ENCODE assay signal across 14 mouse cellular contexts in genomic region chr14:21522312-21522978, GRCm38 (mm10). TPM values are rescaled to one million over a fixed set of nuclear protein-coding genes. Genes with fewer than 3 reads are reported as not detected.
DNase-seq lines count a peak whose midpoint lies in the region; ATAC-seq and TF ChIP-seq lines count a peak whose summit lies in the region.
"Had no signal": no experiment of that assay in that cellular context is flagged by ENCODE, and none has a peak within 500 bp of the region (broad histone marks: within the 10 kb centered on the region; RNA-seq: fewer than 3 reads in every experiment).

No protein-coding gene starts in this region.

- no peaks in the 10 kb centered on the region for H3K27me3 ChIP-seq in heart, embryonic 14.5 days (ENCODE audit: control insufficient read depth, insufficient read depth, low read length)
- H3K27me3 ChIP-seq in liver, postnatal 0 days (ENCODE audit: insufficient read depth, low read length), result no peaks in the 10 kb centered on the region
- no peaks in the 10 kb centered on the region for H3K27me3 ChIP-seq in lung, embryonic 14.5 days (ENCODE audit: insufficient read depth, low read length)
- H3K27me3 ChIP-seq: hindbrain, embryonic 13.5 days; liver, embryonic 13.5 days; midbrain, embryonic 13.5 days had no signal

- H3K4me1 ChIP-seq in heart, embryonic 14.5 days (ENCODE audit: control insufficient read depth in 2 of 2, insufficient read depth in 2 of 2, low read length in 2 of 2), result peaks cover 23 to 63% of the 10 kb centered on the region in 2 experiments
- H3K4me1 ChIP-seq in liver, postnatal 0 days (ENCODE audit: insufficient read depth), result peaks cover 10% of the 10 kb centered on the region
- H3K4me1 ChIP-seq in lung, embryonic 14.5 days (ENCODE audit: insufficient read depth), result peaks cover 19% of the 10 kb centered on the region

- TF ChIP-seq CTCF in liver, postnatal 0 days (IDR thresholded peaks at IDR 0.05; ENCODE audit: low read depth), result no peak
- no peak for TF ChIP-seq CTCF in lung, embryonic 14.5 days (IDR thresholded peaks at IDR 0.05; ENCODE audit: low read depth)

- 55% methylated on average over 16 of the region's 16 CpGs for WGBS in heart, embryonic 14.5 days
- 86% methylated on average over 16 of the region's 16 CpGs for WGBS in liver, postnatal 0 days (ENCODE audit: insufficient replicate concordance)
- WGBS in lung, embryonic 14.5 days, result 70% methylated on average over 16 of the region's 16 CpGs

- H3K4me2 ChIP-seq in heart, embryonic 14.5 days (ENCODE audit: low read length), result peak overlapping the region; percentile 19
- no peak overlapping the region for H3K4me2 ChIP-seq in liver, postnatal 0 days (ENCODE audit: low read depth, low read length)
- no peak overlapping the region for H3K4me2 ChIP-seq in lung, embryonic 14.5 days
- H3K4me2 ChIP-seq: hindbrain, embryonic 13.5 days; liver, embryonic 13.5 days; midbrain, embryonic 13.5 days had no signal

- H3K4me3 ChIP-seq in heart, embryonic 14.5 days (ENCODE audit: control insufficient read depth in 1 of 2, insufficient read depth in 1 of 2, low read depth in 1 of 2, low read length in 2 of 2), result no peak overlapping the region
- H3K4me3 ChIP-seq in liver, postnatal 0 days (ENCODE audit: low read depth, low read length), result no peak overlapping the region
- H3K4me3 ChIP-seq in lung, embryonic 14.5 days (ENCODE audit: low read depth, low read length), result no peak overlapping the region
- H3K4me3 ChIP-seq: hindbrain, embryonic 13.5 days; liver, embryonic 13.5 days; midbrain, embryonic 13.5 days had no signal

- ATAC-seq in heart, embryonic 14.5 days (ENCODE audit: insufficient number of reproducible peaks, insufficient read depth, low FRiP score, low read depth), result no peak
- ATAC-seq in liver, postnatal 0 days, result 0 out of 2 replicates have a peak, but pooled peaks have one; percentile 15
- no peak for ATAC-seq in lung, embryonic 14.5 days (ENCODE audit: insufficient read depth)
- ATAC-seq in monocyte, adult 5-6 weeks (replicated peaks; ENCODE audit: insufficient number of reproducible peaks, low FRiP score, low TSS enrichment, poor library complexity, severe bottlenecking), result no peak
- ATAC-seq: midbrain, embryonic 13.5 days had no signal

- H3K9ac ChIP-seq in heart, embryonic 14.5 days (ENCODE audit: low read length), result no peak overlapping the region
- no peak overlapping the region for H3K9ac ChIP-seq in liver, postnatal 0 days (replicated peaks)
- H3K9ac ChIP-seq in lung, embryonic 14.5 days, result no peak overlapping the region
- H3K9ac ChIP-seq: forebrain, postnatal 0 days; hindbrain, embryonic 13.5 days; liver, embryonic 13.5 days; midbrain, embryonic 13.5 days had no signal

- H3K27ac ChIP-seq in heart, embryonic 14.5 days (replicated peaks in 1 of 2; ENCODE audit: control insufficient read depth in 1 of 2, insufficient read depth in 1 of 2, low read depth in 2 of 2, low read length in 2 of 2), result peak overlapping the region in 1 of 2 experiments; percentile 26; a peak in 1 of 4 replicates
- no peak overlapping the region for H3K27ac ChIP-seq in liver, postnatal 0 days (ENCODE audit: low read depth)
- no peak overlapping the region for H3K27ac ChIP-seq in lung, embryonic 14.5 days (ENCODE audit: low read depth)
- H3K27ac ChIP-seq: liver, embryonic 13.5 days; midbrain, embryonic 13.5 days had no signal

- no peak for DNase-seq in heart, postnatal 25 days (ENCODE audit: low spot score)
- no peak for DNase-seq in liver, postnatal 0 days
- no peak for DNase-seq in liver
- DNase-seq in lung, embryonic 14.5 days, result peak; percentile 8
- peak; percentile 71 for DNase-seq in telencephalon, adult 2 months (ENCODE audit: low read depth, low spot score)
- no peak for DNase-seq in cerebellum, adult 9-11 months
- DNase-seq: adrenal gland, adult 2 months; cerebellum, adult 11 months; liver, embryonic 13.5 days had no signal

- peaks cover 10% of the 10 kb centered on the region for H3K36me3 ChIP-seq in heart, embryonic 14.5 days (ENCODE audit: control insufficient read depth, insufficient read depth, low read length)
- H3K36me3 ChIP-seq in liver, postnatal 0 days (replicated peaks; ENCODE audit: insufficient read depth, low read length), result no peaks in the 10 kb centered on the region; the same call in 1 of the 2 replicates
- peaks cover 14% of the 10 kb centered on the region for H3K36me3 ChIP-seq in lung, embryonic 14.5 days (ENCODE audit: insufficient read depth)

- intact Hi-C loops in heart, postnatal 25 days (cut with DNase I), result no loop called here

- TF ChIP-seq EP300 in liver, postnatal 0 days (IDR thresholded peaks at IDR 0.05; ENCODE audit: low read depth), result no peak

- no peaks in the 10 kb centered on the region for H3K9me3 ChIP-seq in heart, embryonic 14.5 days (ENCODE audit: control insufficient read depth, low read length)
- no peaks in the 10 kb centered on the region for H3K9me3 ChIP-seq in liver, postnatal 0 days (ENCODE audit: low read length)
- no peaks in the 10 kb centered on the region for H3K9me3 ChIP-seq in lung, embryonic 14.5 days (ENCODE audit: low read depth, low read length)
- H3K9me3 ChIP-seq: hindbrain, embryonic 13.5 days; liver, embryonic 13.5 days; midbrain, embryonic 13.5 days had no signal

RNA-seq across cellular contexts. Expression of gene Kat6b, which starts 41.2 kb away (rescaled TPM):
- polyA plus RNA-seq in heart, embryonic 14.5 days (2014; fragmentation: Nextera tagmentation; extraction: Ambion mirVana), result 13.4 and 18.5 TPM in 2 replicates
- 10 to 100 TPM; 28.1 to 32.6 TPM for total RNA-seq in heart, postnatal 25 days (2021)
- 1.1 and 1.5 TPM in 2 replicates for polyA plus RNA-seq in liver, postnatal 0 days (2015; fragmentation: Nextera tagmentation; extraction: Ambion mirVana)
- 12.4 and 14.2 TPM in 2 replicates for polyA plus RNA-seq in lung, embryonic 14.5 days (2014; fragmentation: Nextera tagmentation; extraction: Ambion mirVana)
- total RNA-seq in monocyte, adult 5-6 weeks (2017), result 15.1 to 22.6 TPM (median 15.1 TPM) in 3 replicates

Comparison
In these comparisons a context has a peak if more than half of its experiments do, and no peak if none do; other contexts are left out.
1. DNase-seq: peak in lung, embryonic 14.5 days (single experiment) and telencephalon, adult 2 months (single experiment); none in heart, postnatal 25 days (single experiment), liver, postnatal 0 days (single experiment), liver (single experiment) and cerebellum, adult 9-11 months (single experiment).